Mouse (Mus musculus): ENCODE results near the gene Syt5.

The Syt5 gene

GRCm38 (mm10) chr7:4497271-4497903 is 50.0 kb downstream of the Syt5 start:
- no peak for DNase-seq

DNA sequence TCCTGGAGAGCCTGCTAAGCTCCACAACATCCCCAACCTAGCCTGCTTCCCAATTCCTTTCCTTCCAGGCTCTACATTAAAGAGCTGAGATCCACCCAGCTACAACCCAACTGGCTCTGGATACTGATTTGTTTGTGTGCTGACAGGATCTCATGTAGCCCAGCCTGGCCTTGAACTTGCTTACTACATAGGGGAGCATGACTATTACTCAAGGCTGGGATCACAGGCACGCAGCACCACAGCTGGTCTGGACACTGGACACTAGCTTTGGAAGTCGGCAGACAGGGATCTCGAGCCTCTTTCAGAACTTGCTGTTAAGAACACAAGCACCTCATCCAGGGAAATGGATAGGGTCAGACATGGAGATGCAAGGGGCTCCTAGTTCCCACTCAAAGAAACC is 50.9 kb downstream of the Syt5 start:
- DNase-seq, result no peak

GRCm38 (mm10) chr7:4493991-4494390 is 53.4 kb downstream of the Syt5 start:
- no peak for DNase-seq

DNA sequence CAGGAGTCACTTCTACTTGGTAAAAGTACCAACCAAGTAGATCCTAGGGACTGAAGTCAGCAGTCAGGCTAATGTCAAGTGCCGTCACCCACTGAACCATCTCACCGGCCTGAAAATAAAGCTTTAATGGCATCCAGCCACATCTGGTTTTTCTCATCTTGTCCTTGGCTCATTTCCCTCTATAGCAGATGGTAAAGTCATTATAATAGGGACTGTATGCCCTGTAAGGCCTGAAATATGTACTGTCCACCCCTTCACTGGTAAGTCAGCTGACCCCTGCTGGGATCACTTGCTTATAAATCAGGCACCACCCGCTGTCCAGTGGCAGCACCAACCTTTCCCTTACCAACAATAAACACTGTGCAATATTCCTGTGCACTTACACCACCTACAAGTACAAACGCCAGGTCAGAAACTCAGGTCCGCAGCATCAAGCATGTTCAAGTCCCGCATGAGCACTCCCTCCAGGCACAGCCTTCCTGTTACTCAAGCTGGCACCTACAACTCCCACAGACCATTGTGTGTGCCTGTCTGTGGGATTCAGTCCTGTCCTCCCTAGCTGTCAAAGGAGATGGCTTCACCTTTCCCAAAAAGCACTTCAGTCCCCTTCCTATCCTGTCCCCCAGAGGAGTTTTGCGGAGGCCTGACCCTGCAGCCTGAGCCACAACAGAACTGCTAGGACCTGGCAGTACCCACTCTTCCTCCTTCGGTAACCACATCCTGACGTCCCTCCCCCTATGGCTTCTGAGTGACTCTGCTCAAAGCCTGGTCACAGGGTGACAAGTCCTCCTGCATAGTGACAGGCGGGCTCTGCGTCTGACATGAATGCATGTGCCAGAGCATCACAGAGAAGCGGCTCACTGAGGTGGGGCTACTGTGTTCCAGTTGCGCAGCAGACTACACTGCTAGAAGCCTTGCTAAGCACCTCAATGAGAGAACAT is 54.8 kb downstream of the Syt5 start:
- DNase-seq, result no peak

GRCm38 (mm10) chr7:4491308-4491707 is 56.0 kb downstream of the Syt5 start:
- DNase-seq, result no peak
